Mouse (Mus musculus) embryonic facial prominence, embryonic 11.5 days (tissue): ENCODE data around the gene Grb7. TPM values are rescaled to one million over a fixed set of nuclear protein-coding genes. Genes with fewer than 3 reads are reported as not detected.

Experiments
- ATAC-seq: fragments of 200-750 bp; cut with Nextera tagmentation; replicated peaks from 2 replicates; pipeline ENCODE4 v1.8.0; 2017; ENCODE audit warnings: low read depth; ENCODE audit not compliant: insufficient number of reproducible peaks, low FRiP score, low TSS enrichment
- DNase-seq: peaks from one replicate; pipeline ENCODE4 v3.0.0-alpha.2; 2015; ENCODE audit warnings: low spot score
- H3K27ac ChIP-seq: fragments of 300-500 bp; sonication (generic); replicated peaks from 2 replicates; pipeline ENCODE4 v1.5.1; 2014; ENCODE audit warnings: mild to moderate bottlenecking, low read depth, low read length, control low read depth
- H3K27me3 ChIP-seq: fragments of 300-500 bp; sonication (generic); 2 replicates; pipeline ENCODE4 v1.6.1; 2014; ENCODE audit warnings: mild to moderate bottlenecking, low read length, moderate library complexity, mixed read lengths; ENCODE audit not compliant: control insufficient read depth, insufficient read depth
- H3K36me3 ChIP-seq: fragments of 300-500 bp; sonication (generic); replicated peaks from 2 replicates; pipeline ENCODE4 v1.6.1; 2014; ENCODE audit warnings: low read depth, mild to moderate bottlenecking, low read length, moderate library complexity, mixed read lengths; ENCODE audit not compliant: control insufficient read depth, insufficient read depth
- H3K4me1 ChIP-seq: fragments of 300-500 bp; sonication (generic); 2 replicates; pipeline ENCODE4 v1.6.1; 2014; ENCODE audit warnings: low read length, mixed read lengths; ENCODE audit not compliant: control insufficient read depth, insufficient read depth
- H3K4me2 ChIP-seq: fragments of 300-500 bp; sonication (generic); 2 replicates; pipeline ENCODE4 v1.6.1; 2014; ENCODE audit warnings: low read depth, mild to moderate bottlenecking, control low read depth, low read length, moderate library complexity
- H3K4me3 ChIP-seq: fragments of 300-500 bp; sonication (generic); 2 replicates; pipeline ENCODE4 v1.5.1; 2014; ENCODE audit warnings: low read depth, low read length, control low read depth
- H3K9ac ChIP-seq: fragments of 300-500 bp; sonication (generic); replicated peaks from 2 replicates; pipeline ENCODE4 v1.6.1; 2014; ENCODE audit warnings: mild to moderate bottlenecking, control low read depth, low read length
- H3K9me3 ChIP-seq: fragments of 300-500 bp; sonication (generic); replicated peaks from 2 replicates; pipeline ENCODE4 v1.6.1; 2016; ENCODE audit warnings: mild to moderate bottlenecking, low read length, inconsistent platforms, mixed read lengths; ENCODE audit not compliant: control insufficient read depth
- WGBS: fragments of 180-500 bp; shearing (Covaris S2); extraction: QIAGEN DNeasy Blood & Tissue Kit; methylation state at CpG from one replicate; pipeline ENCODE4 v1.1.7; 2014; 5-methylcytosine and 5-hydroxymethylcytosine counted together
- polyA plus RNA-seq: library from polyadenylated mRNA; unstranded; fragments of >200 nt; fragmentation: Nextera tagmentation; extraction: Ambion mirVana; gene quantifications from 2 replicates; pipeline ENCODE4 v1.2.1, GENCODE M21; 2014

The Grb7 gene
- polyA plus RNA-seq, 1 experiment from 2014 or later, result 8.5 TPM

DNA sequence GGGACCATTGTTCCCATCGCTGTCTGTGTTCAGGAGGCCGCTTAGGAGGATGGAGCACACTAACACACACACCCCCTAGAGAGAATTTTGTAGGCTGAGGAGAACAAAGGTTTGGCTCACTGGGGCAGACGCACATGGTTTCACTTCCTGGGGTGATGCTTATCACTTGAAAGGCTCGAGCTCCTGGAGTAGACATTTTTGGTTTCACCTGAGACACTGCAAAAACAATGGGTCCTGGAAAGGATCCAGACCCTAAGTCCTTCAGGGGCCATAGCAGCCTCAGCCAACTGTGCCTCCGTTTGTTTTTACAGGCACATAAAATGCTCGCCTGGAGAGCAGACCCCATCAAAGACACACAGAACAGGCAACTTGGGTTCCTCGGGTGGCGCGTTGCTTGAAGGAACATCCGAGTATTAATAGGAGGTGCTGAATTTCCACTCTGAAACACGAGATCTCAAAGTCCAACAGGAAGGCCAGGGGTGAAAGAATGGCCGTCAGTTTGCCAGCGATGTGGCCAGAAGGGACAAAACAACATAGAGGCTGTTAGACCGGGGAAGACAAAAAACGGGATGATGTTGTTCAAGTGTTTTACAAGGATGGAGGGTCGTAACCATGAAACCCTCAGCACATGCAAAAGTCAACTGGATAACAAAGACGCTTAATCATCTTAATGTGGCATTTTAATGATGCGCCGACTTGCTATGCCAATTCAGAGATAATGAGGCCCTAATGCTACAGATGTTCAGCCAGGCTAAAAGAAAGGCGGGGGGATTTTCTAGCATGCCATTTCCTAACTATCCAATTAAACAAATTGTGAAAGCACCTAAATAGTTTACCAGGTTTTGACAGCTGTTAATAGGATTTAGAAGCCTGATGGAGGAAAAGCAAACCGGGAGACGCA lies 51.4 kb downstream of the Grb7 start:
- Histone ChIP-seq H3K27ac (no peak overlapping the region), H3K27me3 (no peaks in the 10 kb centered on the region), H3K9ac (no peak overlapping the region), H3K4me3 (no peak overlapping the region), H3K4me2 (0 out of 2 replicates have a peak overlapping the region, but pooled peaks have one; percentile 7), H3K36me3 (no peaks in the 10 kb centered on the region), H3K4me1 (no peaks in the 10 kb centered on the region), H3K9me3 (no peaks in the 10 kb centered on the region)
- ATAC-seq (no peak), DNase-seq (peak; percentile 43)
- WGBS, result 35% methylated on average over 22 of the region's 22 CpGs

DNA sequence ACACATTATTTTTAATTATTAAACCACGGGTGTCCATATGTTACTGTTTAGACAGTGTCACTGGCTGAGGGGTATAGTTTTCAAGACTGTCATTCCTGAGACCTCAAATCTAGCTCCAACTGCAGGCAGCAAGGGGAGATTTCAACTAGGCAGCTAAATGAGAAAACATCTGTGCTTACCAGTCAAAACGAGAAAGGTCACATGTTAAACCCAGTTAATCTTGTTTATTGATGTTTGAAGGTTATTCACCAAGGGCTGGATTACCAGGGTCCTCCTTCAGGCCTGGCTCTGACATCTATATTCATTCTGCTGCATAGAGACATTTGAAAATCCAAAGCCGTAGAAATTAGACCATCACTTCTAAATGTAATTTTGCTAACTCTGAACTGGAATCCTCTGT lies 58.7 kb downstream of the Grb7 start:
- no peaks in the 10 kb centered on the region for H3K9me3 ChIP-seq
- H3K4me3 ChIP-seq, result no peak overlapping the region
- H3K27me3 ChIP-seq, result no peaks in the 10 kb centered on the region
- no peaks in the 10 kb centered on the region for H3K4me1 ChIP-seq
- H3K4me2 ChIP-seq, result no peak overlapping the region
- DNase-seq (peak; percentile 10), ATAC-seq (no peak)
- H3K36me3 ChIP-seq, result no peaks in the 10 kb centered on the region
- no peak overlapping the region for H3K27ac ChIP-seq
- 61% methylated on average over 3 of the region's 3 CpGs for WGBS
- H3K9ac ChIP-seq, result no peak overlapping the region

Other genes starting within 250 kb of the Grb7 start
- 12.2 and 13.4 TPM in 2 replicates for gene Cdk12, start 243.3 kb upstream of the Grb7 start, polyA plus RNA-seq
- 0.13 and 0.24 TPM in 2 replicates for gene Neurod2, start 116.7 kb upstream of the Grb7 start, polyA plus RNA-seq
- gene Ppp1r1b, start 98.0 kb upstream of the Grb7 start, polyA plus RNA-seq, result 0.24 and 0.31 TPM in 2 replicates
- gene Stard3, start 88.0 kb upstream of the Grb7 start, polyA plus RNA-seq, result 31.1 and 33.8 TPM in 2 replicates
- 0.29 and 0.46 TPM in 2 replicates for gene Tcap, start 62.6 kb upstream of the Grb7 start, polyA plus RNA-seq
- 0.18 and 0.24 TPM in 2 replicates for gene Pnmt, start 59.9 kb upstream of the Grb7 start, polyA plus RNA-seq
- gene Pgap3, start 45.9 kb upstream of the Grb7 start, polyA plus RNA-seq, result 6.0 and 6.5 TPM in 2 replicates
- 26.5 and 30.8 TPM in 2 replicates for gene Erbb2, start 33.9 kb upstream of the Grb7 start, polyA plus RNA-seq
- 89.3 and 95.6 TPM in 2 replicates for gene Mien1, start 7.4 kb upstream of the Grb7 start, polyA plus RNA-seq
- 0.07 TPM in 1 of 2 replicates, not detected in the other for gene Ikzf3, start 99.6 kb downstream of the Grb7 start, polyA plus RNA-seq
- gene Zpbp2, start 104.7 kb downstream of the Grb7 start, polyA plus RNA-seq, result 0.24 TPM in 1 of 2 replicates, not detected in the other
- 8.0 and 9.3 TPM in 2 replicates for gene Ormdl3, start 141.0 kb downstream of the Grb7 start, polyA plus RNA-seq
- gene Lrrc3c, start 151.9 kb downstream of the Grb7 start, polyA plus RNA-seq, result not detected in 2 replicates
- 0.83 and 1.2 TPM in 2 replicates for gene Gm12355, start 179.3 kb downstream of the Grb7 start, polyA plus RNA-seq
- not detected in 2 replicates for gene Gsdma3, start 180.0 kb downstream of the Grb7 start, polyA plus RNA-seq
- gene Gsdma2, start 200.4 kb downstream of the Grb7 start, polyA plus RNA-seq, result not detected in 2 replicates
- gene Gsdma, start 218.0 kb downstream of the Grb7 start, polyA plus RNA-seq, result 0.07 TPM in 1 of 2 replicates, not detected in the other
- 141 and 153 TPM in 2 replicates for gene Psmd3, start 236.2 kb downstream of the Grb7 start, polyA plus RNA-seq